Mouse (Mus musculus) hindbrain, embryonic 16.5 days (tissue): ENCODE measurements around the gene Phf14. TPM values are rescaled to one million over a fixed set of nuclear protein-coding genes. Genes with fewer than 3 reads are reported as not detected.
A peak's percentile ranks its signal among the peaks of the same experiment; 100 is the strongest.
"Not testable (repeated sequence)": the region's sequence is repeated elsewhere in the genome, so short reads cannot be mapped to it uniquely, and the experiment has no call there.

ENCODE experiments used
- ATAC-seq: fragments of 200-750 bp; cut with Nextera tagmentation; 2 replicates; pipeline ENCODE4 v1.8.0; 2017; ENCODE audit warnings: moderate TSS enrichment, moderate library complexity
- H3K27ac ChIP-seq: fragments of 300-500 bp; sonication (generic); 2 replicates; pipeline ENCODE4 v1.5.1; 2014; ENCODE audit warnings: low read depth, mild to moderate bottlenecking, control low read depth, low read length, moderate library complexity
- H3K27me3 ChIP-seq: fragments of 300-500 bp; sonication (generic); replicated peaks from 2 replicates; pipeline ENCODE4 v1.6.1; 2014; ENCODE audit warnings: low read length; ENCODE audit not compliant: control insufficient read depth, insufficient read depth
- H3K36me3 ChIP-seq: fragments of 300-500 bp; sonication (generic); 2 replicates; pipeline ENCODE4 v1.6.1; 2014; ENCODE audit warnings: mild to moderate bottlenecking, low read length, moderate library complexity, mixed read lengths; ENCODE audit not compliant: control insufficient read depth, insufficient read depth
- H3K4me1 ChIP-seq: fragments of 300-500 bp; sonication (generic); 2 replicates; pipeline ENCODE4 v1.6.1; 2014; ENCODE audit warnings: low read depth, low read length; ENCODE audit not compliant: control insufficient read depth, insufficient read depth
- H3K4me2 ChIP-seq: fragments of 300-500 bp; sonication (generic); 2 replicates; pipeline ENCODE4 v1.6.1; 2014; ENCODE audit warnings: mild to moderate bottlenecking, low read length, control low read depth, moderate library complexity
- H3K4me3 ChIP-seq: fragments of 300-500 bp; sonication (generic); 2 replicates; pipeline ENCODE4 v1.5.1; 2014; ENCODE audit warnings: mild to moderate bottlenecking, low read length, control low read depth, moderate library complexity
- H3K9ac ChIP-seq: fragments of 300-500 bp; sonication (generic); 2 replicates; pipeline ENCODE4 v1.6.1; 2014; ENCODE audit warnings: low read depth, mild to moderate bottlenecking, control low read depth, low read length, moderate library complexity
- H3K9me3 ChIP-seq: fragments of 300-500 bp; sonication (generic); 2 replicates; pipeline ENCODE4 v1.6.1; 2014; ENCODE audit warnings: mild to moderate bottlenecking, low read length, moderate library complexity; ENCODE audit not compliant: control insufficient read depth
- WGBS: fragments of 180-500 bp; shearing (Covaris S2); extraction: QIAGEN DNeasy Blood & Tissue Kit; methylation state at CpG from one replicate; pipeline ENCODE4 v1.1.7; 2014; 5-methylcytosine and 5-hydroxymethylcytosine counted together
- polyA plus RNA-seq: library from polyadenylated mRNA; unstranded; fragments of >200 nt; fragmentation: Nextera tagmentation; extraction: Ambion mirVana; gene quantifications from 2 replicates; pipeline ENCODE4 v1.2.1, GENCODE M21; 2015

The Phf14 gene
- polyA plus RNA-seq = 70.7 and 74.3 TPM in 2 replicates

- Histone ChIP-seq H3K9me3 (no peaks in the 10 kb centered on the region), H3K27ac (peak within 1 kb of the TSS; percentile 85), H3K27me3 (no peaks in the 10 kb centered on the region), H3K36me3 (peaks cover 5% of the 10 kb centered on the region; the same call in 1 of the 2 replicates), H3K4me3 (peak within 1 kb of the TSS; percentile 86), H3K4me2 (peak within 1 kb of the TSS; percentile 88), H3K4me1 (peaks cover 18% of the 10 kb centered on the region), H3K9ac (peak within 1 kb of the TSS; percentile 90)
- WGBS = under 1% methylated on average over 59 of the region's 59 CpGs
- ATAC-seq = peak; percentile 98
These were observed at the start of gene Phf14, which contains the start of gene Ndufa4 for GRCm38 (mm10) chr6:11907269-11908032. TSS of gene Phf14 (plus strand) at chr6:11907809. TSS of gene Ndufa4 (minus strand) at chr6:11907497.

GRCm38 (mm10) chr6:11875364-11875763, 32.2 kb upstream of the Phf14 start:
- not testable (repeated sequence) for ATAC-seq, H3K36me3 ChIP-seq, H3K4me1 ChIP-seq, H3K9ac ChIP-seq, H3K4me3 ChIP-seq, H3K27me3 ChIP-seq, H3K9me3 ChIP-seq, H3K4me2 ChIP-seq, H3K27ac ChIP-seq
- no CpG with 5 or more reads among the region's 2 CpGs for WGBS

GRCm38 (mm10) chr6:11900809-11901310, 6.7 kb upstream of the Phf14 start:
- no peak overlapping the region for H3K27ac ChIP-seq
- ATAC-seq = no peak
- WGBS = 96% methylated on average over 4 of the region's 4 CpGs
- no peak overlapping the region for H3K9ac ChIP-seq
- H3K9me3 ChIP-seq = peaks cover 3% of the 10 kb centered on the region; the same call in 1 of the 2 replicates
- peaks cover 20% of the 10 kb centered on the region for H3K36me3 ChIP-seq
- peaks cover 5% of the 10 kb centered on the region for H3K4me1 ChIP-seq
- H3K4me2 ChIP-seq = no peak overlapping the region
- H3K4me3 ChIP-seq = no peak overlapping the region
- no peaks in the 10 kb centered on the region for H3K27me3 ChIP-seq

- Histone ChIP-seq H3K4me1 (peaks cover 18% of the 10 kb centered on the region), H3K27ac (peak overlapping the region; percentile 85), H3K4me3 (peak overlapping the region; percentile 86), H3K27me3 (no peaks in the 10 kb centered on the region), H3K9me3 (no peaks in the 10 kb centered on the region), H3K9ac (peak overlapping the region; percentile 90), H3K36me3 (peaks cover 5% of the 10 kb centered on the region; the same call in 1 of the 2 replicates), H3K4me2 (peak overlapping the region; percentile 88)
- whole genome bisulfite sequencing = 0% methylated on average over 5 of the region's 5 CpGs
- no peak; the same call in 1 of the 2 replicates for ATAC-seq
These were observed 730 bp upstream of the Phf14 start for GRCm38 (mm10) chr6:11906890-11907268.

- Histone ChIP-seq H3K4me2 (peak overlapping the region; percentile 88), H3K27ac (no peak overlapping the region), H3K4me1 (peaks cover 18% of the 10 kb centered on the region), H3K27me3 (no peaks in the 10 kb centered on the region), H3K9ac (peak overlapping the region; percentile 90), H3K9me3 (no peaks in the 10 kb centered on the region), H3K4me3 (peak overlapping the region; percentile 86), H3K36me3 (peaks cover 5% of the 10 kb centered on the region; the same call in 1 of the 2 replicates)
- no peak for ATAC-seq
- 23% methylated on average over 7 of the region's 7 CpGs for WGBS
These were observed 561 bp downstream of the Phf14 start for GRCm38 (mm10) chr6:11908170-11908569.

- peak overlapping the region; percentile 59 for H3K4me2 ChIP-seq
- no peaks in the 10 kb centered on the region for H3K36me3 ChIP-seq
- peak; percentile 97 for ATAC-seq
- peaks cover 15% of the 10 kb centered on the region for H3K4me1 ChIP-seq
- WGBS = under 1% methylated on average over 20 of the region's 20 CpGs
- H3K27me3 ChIP-seq = no peaks in the 10 kb centered on the region
- H3K4me3 ChIP-seq = peak overlapping the region; percentile 85
- H3K27ac ChIP-seq = peak overlapping the region; percentile 98
- H3K9ac ChIP-seq = peak overlapping the region; percentile 97
- no peaks in the 10 kb centered on the region for H3K9me3 ChIP-seq
These were observed 18.0 kb downstream of the Phf14 start for GRCm38 (mm10) chr6:11925496-11926041.

- Histone ChIP-seq H3K9me3 (no peaks in the 10 kb centered on the region), H3K9ac (peak overlapping the region; percentile 97), H3K4me3 (peak overlapping the region; percentile 85), H3K4me2 (peak overlapping the region; percentile 59), H3K27me3 (no peaks in the 10 kb centered on the region), H3K36me3 (no peaks in the 10 kb centered on the region), H3K4me1 (peaks cover 15% of the 10 kb centered on the region), H3K27ac (peak overlapping the region; percentile 98)
- peak; percentile 89 for ATAC-seq
- WGBS = 0% methylated on average over 31 of the region's 40 CpGs
These were observed 18.5 kb downstream of the Phf14 start for GRCm38 (mm10) chr6:11926082-11926595.

GRCm38 (mm10) chr6:11927485-11927884, 19.9 kb downstream of the Phf14 start:
- Histone ChIP-seq H3K27ac (no peak overlapping the region), H3K9ac (no peak overlapping the region), H3K4me1 (peaks cover 15% of the 10 kb centered on the region), H3K4me3 (no peak overlapping the region), H3K36me3 (no peaks in the 10 kb centered on the region), H3K4me2 (peak overlapping the region; percentile 59), H3K27me3 (no peaks in the 10 kb centered on the region), H3K9me3 (no peaks in the 10 kb centered on the region)
- WGBS = 75% methylated on average over 6 of the region's 6 CpGs
- no peak for ATAC-seq

GRCm38 (mm10) chr6:11933403-11933802, 25.8 kb downstream of the Phf14 start:
- Histone ChIP-seq H3K9me3 (no peaks in the 10 kb centered on the region), H3K4me1 (peaks cover 4% of the 10 kb centered on the region), H3K4me3 (no peak overlapping the region), H3K4me2 (no peak overlapping the region), H3K9ac (no peak overlapping the region), H3K36me3 (0 out of 2 replicates have a peak, but pooled peaks cover 2% of the 10 kb centered on the region), H3K27ac (no peak overlapping the region), H3K27me3 (no peaks in the 10 kb centered on the region)
- no peak for ATAC-seq
- 89% methylated on average over 7 of the region's 7 CpGs for WGBS
